Mouse (Mus musculus) heart, embryonic 14.5 days (tissue): Measurements from ENCODE around the gene Wdpcp. TPM values are rescaled to one million over a fixed set of nuclear protein-coding genes. Genes with fewer than 3 reads are reported as not detected.
"Not testable (repeated sequence)": the region's sequence is repeated elsewhere in the genome, so short reads cannot be mapped to it uniquely, and the experiment has no call there.

Experiments used
- ATAC-seq: fragments of 200-750 bp; cut with Nextera tagmentation; 2 replicates; pipeline ENCODE4 v1.8.0; 2017; ENCODE audit warnings: low read depth, moderate TSS enrichment; ENCODE audit not compliant: insufficient number of reproducible peaks, insufficient read depth, low FRiP score
- H3K27ac ChIP-seq, 2 experiments: fragments of 200-500 bp in 1 of 2; fragments of 300-500 bp in 1 of 2; sonication (generic) in 1 of 2; replicated peaks in 1 of 2; 2 replicates each; pipeline ENCODE4 v1.5.1; 2012 to 2014; ENCODE audit warnings: low read depth in 2 of 2, low read length in 2 of 2, control low read depth in 1 of 2, mild to moderate bottlenecking in 1 of 2, mixed read lengths in 1 of 2; ENCODE audit not compliant: control insufficient read depth in 1 of 2, insufficient read depth in 1 of 2
- H3K27me3 ChIP-seq: fragments of 300-500 bp; sonication (generic); 2 replicates; pipeline ENCODE4 v1.6.1; 2014; ENCODE audit warnings: mild to moderate bottlenecking, low read length, control low read depth; ENCODE audit not compliant: control insufficient read depth, insufficient read depth
- H3K36me3 ChIP-seq: fragments of 300-500 bp; sonication (generic); 2 replicates; pipeline ENCODE4 v1.6.1; 2014; ENCODE audit warnings: mild to moderate bottlenecking, control low read depth, low read length, mixed read lengths; ENCODE audit not compliant: control insufficient read depth, insufficient read depth
- H3K4me1 ChIP-seq, 2 experiments: fragments of 200-500 bp in 1 of 2; fragments of 300-500 bp in 1 of 2; sonication (generic) in 1 of 2; 2 replicates each; pipeline ENCODE4 v1.6.1; 2012 to 2014; ENCODE audit warnings: low read length in 2 of 2, control low read depth in 1 of 2, mixed read lengths in 1 of 2; ENCODE audit not compliant: control insufficient read depth in 2 of 2, insufficient read depth in 2 of 2
- H3K4me2 ChIP-seq: fragments of 300-500 bp; sonication (generic); 2 replicates; pipeline ENCODE4 v1.6.1; 2014; ENCODE audit warnings: mild to moderate bottlenecking, low read length
- H3K4me3 ChIP-seq, 2 experiments: fragments of 200-500 bp in 1 of 2; fragments of 300-500 bp in 1 of 2; sonication (generic) in 1 of 2; 2 replicates each; pipeline ENCODE4 v1.5.1; 2012 to 2014; ENCODE audit warnings: low read length in 2 of 2, mild to moderate bottlenecking in 2 of 2, control low read depth in 1 of 2, low read depth in 1 of 2, moderate library complexity in 1 of 2; ENCODE audit not compliant: control insufficient read depth in 1 of 2, insufficient read depth in 1 of 2
- H3K9ac ChIP-seq: fragments of 300-500 bp; sonication (generic); 2 replicates; pipeline ENCODE4 v1.6.1; 2014; ENCODE audit warnings: mild to moderate bottlenecking, low read length
- H3K9me3 ChIP-seq: fragments of 300-500 bp; sonication (generic); 2 replicates; pipeline ENCODE4 v1.6.1; 2016; ENCODE audit warnings: low read length, control low read depth; ENCODE audit not compliant: control insufficient read depth
- WGBS: fragments of 180-500 bp; shearing (Covaris S2); extraction: QIAGEN DNeasy Blood & Tissue Kit; methylation state at CpG from one replicate; pipeline ENCODE4 v1.1.7; 2014; 5-methylcytosine and 5-hydroxymethylcytosine counted together
- polyA plus RNA-seq: library from polyadenylated mRNA; unstranded; fragments of >200 nt; fragmentation: Nextera tagmentation; extraction: Ambion mirVana; gene quantifications from 2 replicates; pipeline ENCODE4 v1.2.1, GENCODE M21; 2014

The Wdpcp gene
- 6.7 and 7.6 TPM in 2 replicates for polyA plus RNA-seq

- H3K4me2 ChIP-seq, result peak within 1 kb of the TSS; percentile 74
- H3K27me3 ChIP-seq, result no peaks in the 10 kb centered on the region
- ATAC-seq, result peak; percentile 96
- peaks cover 2 to 27% of the 10 kb centered on the region in 2 experiments; a peak in 3 of 4 replicates for H3K4me1 ChIP-seq
- WGBS, result under 1% methylated on average over 42 of the region's 42 CpGs
- H3K4me3 ChIP-seq, result peak within 1 kb of the TSS; percentile 70 to 99
- H3K36me3 ChIP-seq, result peaks cover 14% of the 10 kb centered on the region
- H3K9ac ChIP-seq, result peak within 1 kb of the TSS; percentile 88
- no peaks in the 10 kb centered on the region for H3K9me3 ChIP-seq
- H3K27ac ChIP-seq, result peak within 1 kb of the TSS; percentile 91 to 98
These were observed at the start of gene Wdpcp, which contains the start of gene Mdh1 for GRCm38 (mm10) chr11:21571700-21572381. Gene Wdpcp (plus strand): TSS chr11:21572235. Gene Mdh1 (minus strand): TSS chr11:21572367.

- ATAC-seq, result no peak
- Histone ChIP-seq H3K9ac (no peak overlapping the region), H3K36me3 (no peaks in the 10 kb centered on the region), H3K4me3 (no peak overlapping the region), H3K27ac (no peak overlapping the region), H3K9me3 (no peaks in the 10 kb centered on the region), H3K4me2 (no peak overlapping the region), H3K4me1 (no peaks in the 10 kb centered on the region), H3K27me3 (no peaks in the 10 kb centered on the region)
- 39% methylated on average over 2 of the region's 2 CpGs for WGBS
These were observed 43.2 kb upstream of the Wdpcp start for GRCm38 (mm10) chr11:21528676-21529394.

GRCm38 (mm10) chr11:21530856-21531255 lies 41.2 kb upstream of the Wdpcp start:
- H3K4me1 ChIP-seq, H3K27me3 ChIP-seq, H3K4me3 ChIP-seq, H3K36me3 ChIP-seq, H3K9ac ChIP-seq, H3K4me2 ChIP-seq, H3K27ac ChIP-seq, H3K9me3 ChIP-seq, ATAC-seq: not testable (repeated sequence)
- 83% methylated on average over 2 of the region's 2 CpGs for WGBS

GRCm38 (mm10) chr11:21540072-21540471 lies 32.0 kb upstream of the Wdpcp start:
- Histone ChIP-seq H3K4me2 (no peak overlapping the region), H3K4me3 (no peak overlapping the region), H3K4me1 (no peaks in the 10 kb centered on the region), H3K27me3 (no peaks in the 10 kb centered on the region), H3K9me3 (no peaks in the 10 kb centered on the region), H3K36me3 (no peaks in the 10 kb centered on the region), H3K27ac (no peak overlapping the region), H3K9ac (no peak overlapping the region)
- no peak for ATAC-seq
- 42% methylated on average over 2 of the region's 2 CpGs for WGBS

- H3K36me3 ChIP-seq, result no peaks in the 10 kb centered on the region
- no peak for ATAC-seq
- WGBS, result 91% methylated on average over 2 of the region's 2 CpGs
- no peaks in the 10 kb centered on the region for H3K9me3 ChIP-seq
- no peak overlapping the region for H3K4me3 ChIP-seq
- H3K4me1 ChIP-seq, result no peaks in the 10 kb centered on the region
- H3K27ac ChIP-seq, result no peak overlapping the region
- H3K9ac ChIP-seq, result no peak overlapping the region
- H3K4me2 ChIP-seq, result no peak overlapping the region
- no peaks in the 10 kb centered on the region for H3K27me3 ChIP-seq
These were observed 31.4 kb upstream of the Wdpcp start for GRCm38 (mm10) chr11:21540622-21541021.

GRCm38 (mm10) chr11:21542731-21543130 lies 29.3 kb upstream of the Wdpcp start:
- H3K9me3 ChIP-seq, result no peaks in the 10 kb centered on the region
- WGBS, result 71% methylated on average over 5 of the region's 5 CpGs
- no peak overlapping the region for H3K9ac ChIP-seq
- H3K36me3 ChIP-seq, result no peaks in the 10 kb centered on the region
- ATAC-seq, result no peak
- no peak overlapping the region for H3K4me3 ChIP-seq
- H3K4me2 ChIP-seq, result no peak overlapping the region
- H3K27ac ChIP-seq, result no peak overlapping the region
- no peaks in the 10 kb centered on the region for H3K4me1 ChIP-seq
- no peaks in the 10 kb centered on the region for H3K27me3 ChIP-seq

GRCm38 (mm10) chr11:21545021-21545420 lies 27.0 kb upstream of the Wdpcp start:
- ATAC-seq, result no peak
- Histone ChIP-seq H3K27me3 (no peaks in the 10 kb centered on the region), H3K4me1 (no peaks in the 10 kb centered on the region), H3K36me3 (no peaks in the 10 kb centered on the region), H3K4me2 (no peak overlapping the region), H3K9me3 (no peaks in the 10 kb centered on the region), H3K9ac (no peak overlapping the region), H3K4me3 (no peak overlapping the region), H3K27ac (no peak overlapping the region)
- WGBS, result 70% methylated on average over 2 of the region's 2 CpGs
